Mouse (Mus musculus) testis, adult 2 months (tissue): Measurements from ENCODE around the gene Epn1. TPM values are rescaled to one million over a fixed set of nuclear protein-coding genes. Genes with fewer than 3 reads are reported as not detected.
A peak's percentile ranks its signal among the peaks of the same experiment; 100 is the strongest.

Experiments used
- H3K27ac ChIP-seq: fragments of 200-500 bp; 2 replicates; pipeline ENCODE4 v1.5.1; 2012; ENCODE audit warnings: low read depth, low read length; ENCODE audit not compliant: control insufficient read depth, insufficient read depth
- H3K27me3 ChIP-seq: fragments of 200-500 bp; 2 replicates; pipeline ENCODE4 v1.6.1; 2012; ENCODE audit warnings: mild to moderate bottlenecking, low read length, moderate library complexity; ENCODE audit not compliant: control insufficient read depth, insufficient read depth
- H3K36me3 ChIP-seq: fragments of 200-500 bp; 2 replicates; pipeline ENCODE4 v1.6.1; 2012; ENCODE audit warnings: mild to moderate bottlenecking, low read length; ENCODE audit not compliant: control insufficient read depth, insufficient read depth
- H3K4me1 ChIP-seq: fragments of 200-500 bp; 2 replicates; pipeline ENCODE4 v1.6.1; 2012; ENCODE audit warnings: low read length; ENCODE audit not compliant: control insufficient read depth, insufficient read depth
- H3K4me3 ChIP-seq: fragments of 200-500 bp; 2 replicates; pipeline ENCODE4 v1.5.1; 2012; ENCODE audit warnings: low read depth, mild to moderate bottlenecking, low read length, moderate library complexity, mixed read lengths; ENCODE audit not compliant: control insufficient read depth
- CTCF ChIP-seq: fragments of 200-500 bp; IDR thresholded peaks from 2 replicates; pipeline ENCODE4 v1.5.1; 2012; ENCODE audit warnings: low read depth, mild to moderate bottlenecking, inconsistent platforms, low read length, moderate library complexity; ENCODE audit not compliant: control insufficient read depth, insufficient read depth, insufficient replicate concordance
- POLR2A ChIP-seq: fragments of 200-500 bp; IDR thresholded peaks from 2 replicates; pipeline ENCODE4 v1.6.1; 2012; ENCODE audit warnings: low read depth, mild to moderate bottlenecking, inconsistent platforms, low read length, moderate library complexity; ENCODE audit not compliant: control insufficient read depth
- polyA plus RNA-seq: library from polyadenylated mRNA; depleted of rRNA; stranded (reverse); fragments of >200 nt; gene quantifications from 2 replicates; pipeline ENCODE4 v1.2.3, GENCODE M21; 2012

The Epn1 gene
- polyA plus RNA-seq, 1 experiment: 91.7 TPM

GRCm38 (mm10) chr7:5086921-5087440 lies 6.9 kb downstream of the Epn1 start:
- no peak overlapping the region for H3K27ac ChIP-seq
- H3K4me1 ChIP-seq: peaks cover under 1% of the 10 kb centered on the region
- no peak overlapping the region for H3K4me3 ChIP-seq
- no peaks in the 10 kb centered on the region; the same call in 1 of the 2 replicates for H3K36me3 ChIP-seq
- TF ChIP-seq POLR2A (no peak), CTCF (no peak)
- no peaks in the 10 kb centered on the region for H3K27me3 ChIP-seq

GRCm38 (mm10) chr7:5087886-5088285 lies 7.9 kb downstream of the Epn1 start:
- Histone ChIP-seq H3K36me3 (no peaks in the 10 kb centered on the region; the same call in 1 of the 2 replicates), H3K27ac (no peak overlapping the region), H3K4me1 (peaks cover 3% of the 10 kb centered on the region), H3K27me3 (no peaks in the 10 kb centered on the region), H3K4me3 (no peak overlapping the region)
- TF ChIP-seq CTCF (no peak), POLR2A (no peak)

DNA sequence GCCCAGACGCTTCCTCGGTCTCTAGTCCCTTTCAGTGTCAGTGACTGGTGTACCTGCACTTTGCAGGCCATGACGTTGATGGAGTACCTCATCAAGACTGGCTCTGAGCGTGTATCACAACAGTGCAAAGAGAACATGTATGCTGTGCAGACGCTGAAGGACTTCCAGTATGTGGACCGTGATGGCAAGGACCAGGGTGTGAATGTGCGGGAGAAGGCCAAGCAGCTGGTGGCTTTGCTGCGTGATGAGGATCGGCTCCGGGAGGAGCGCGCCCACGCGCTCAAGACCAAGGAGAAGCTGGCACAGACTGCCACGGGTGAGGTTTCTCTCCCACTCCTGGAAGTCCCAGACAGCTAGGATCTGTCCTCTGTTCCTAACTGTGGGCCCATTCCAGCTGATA lies 9.8 kb downstream of the Epn1 start:
- Histone ChIP-seq H3K4me1 (peaks cover 3% of the 10 kb centered on the region; the same call in 1 of the 2 replicates), H3K27me3 (no peaks in the 10 kb centered on the region), H3K4me3 (peak overlapping the region; percentile 12), H3K36me3 (no peaks in the 10 kb centered on the region; the same call in 1 of the 2 replicates), H3K27ac (no peak overlapping the region)
- TF ChIP-seq POLR2A (no peak), CTCF (no peak)

DNA sequence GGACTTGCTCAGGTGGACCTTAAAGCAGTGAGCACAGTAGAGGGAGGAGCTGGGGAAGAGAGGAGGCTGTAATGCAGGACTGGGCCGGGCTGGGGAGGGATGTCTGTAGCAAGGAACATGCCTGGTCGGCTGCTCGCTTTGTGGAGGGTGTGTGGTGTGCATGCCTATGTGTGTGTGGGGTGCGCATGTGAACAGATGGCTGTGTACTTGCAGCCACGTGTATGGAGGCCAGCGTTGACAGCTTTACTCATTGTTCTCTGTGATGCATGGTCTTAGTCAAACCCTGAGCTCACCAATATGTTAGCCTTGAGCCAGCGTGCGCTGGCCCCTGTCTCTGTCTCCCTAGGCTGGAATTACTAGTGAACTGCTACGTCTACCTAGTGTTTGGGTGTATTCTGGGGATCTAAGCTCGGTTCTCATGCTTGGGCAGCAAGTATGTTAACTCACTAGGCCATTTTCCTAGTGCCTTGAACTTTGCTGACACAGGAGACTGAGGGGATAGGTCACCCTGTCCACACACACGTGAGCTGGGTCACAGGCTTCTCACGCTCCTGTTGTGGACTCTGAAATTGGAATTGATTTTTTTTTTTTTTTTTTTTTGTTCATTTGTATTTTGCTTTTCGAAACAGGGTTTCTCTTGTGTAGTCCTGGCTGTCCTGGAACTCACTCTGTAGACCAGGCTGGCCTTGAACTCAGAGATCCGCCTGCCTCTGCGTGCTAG lies 11.1 kb downstream of the Epn1 start:
- Histone ChIP-seq H3K4me3 (no peak overlapping the region), H3K4me1 (peaks cover 3% of the 10 kb centered on the region; the same call in 1 of the 2 replicates), H3K27ac (no peak overlapping the region), H3K36me3 (no peaks in the 10 kb centered on the region; the same call in 1 of the 2 replicates), H3K27me3 (no peaks in the 10 kb centered on the region)
- TF ChIP-seq CTCF: 0 out of 2 replicates have a peak, but pooled peaks have one; percentile 4
- TF ChIP-seq POLR2A: no peak

DNA sequence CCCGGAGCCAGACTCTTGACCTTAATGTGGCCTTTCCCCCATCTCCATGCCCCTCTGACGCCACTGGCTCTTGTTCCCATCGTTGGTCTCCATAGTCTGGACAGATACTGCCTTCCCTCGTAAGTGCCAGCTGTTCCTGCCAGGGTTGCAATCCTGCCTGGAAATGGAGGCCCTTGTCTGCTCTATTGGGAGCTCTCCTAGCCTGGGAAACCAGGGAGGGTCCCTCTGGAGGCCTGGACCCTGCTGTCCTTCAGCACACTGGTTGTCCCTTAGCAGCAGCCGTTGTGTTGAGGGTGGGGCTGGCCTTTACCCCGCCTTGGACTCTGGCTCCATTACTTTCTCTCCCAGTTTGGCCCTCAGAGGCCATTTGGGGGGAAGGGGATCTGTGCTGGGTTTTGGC lies 12.3 kb downstream of the Epn1 start:
- Histone ChIP-seq H3K27ac (no peak overlapping the region), H3K4me1 (peaks cover 3% of the 10 kb centered on the region; the same call in 1 of the 2 replicates), H3K27me3 (no peaks in the 10 kb centered on the region), H3K4me3 (no peak overlapping the region), H3K36me3 (no peaks in the 10 kb centered on the region; the same call in 1 of the 2 replicates)
- no peak for TF ChIP-seq CTCF
- TF ChIP-seq POLR2A: no peak

DNA sequence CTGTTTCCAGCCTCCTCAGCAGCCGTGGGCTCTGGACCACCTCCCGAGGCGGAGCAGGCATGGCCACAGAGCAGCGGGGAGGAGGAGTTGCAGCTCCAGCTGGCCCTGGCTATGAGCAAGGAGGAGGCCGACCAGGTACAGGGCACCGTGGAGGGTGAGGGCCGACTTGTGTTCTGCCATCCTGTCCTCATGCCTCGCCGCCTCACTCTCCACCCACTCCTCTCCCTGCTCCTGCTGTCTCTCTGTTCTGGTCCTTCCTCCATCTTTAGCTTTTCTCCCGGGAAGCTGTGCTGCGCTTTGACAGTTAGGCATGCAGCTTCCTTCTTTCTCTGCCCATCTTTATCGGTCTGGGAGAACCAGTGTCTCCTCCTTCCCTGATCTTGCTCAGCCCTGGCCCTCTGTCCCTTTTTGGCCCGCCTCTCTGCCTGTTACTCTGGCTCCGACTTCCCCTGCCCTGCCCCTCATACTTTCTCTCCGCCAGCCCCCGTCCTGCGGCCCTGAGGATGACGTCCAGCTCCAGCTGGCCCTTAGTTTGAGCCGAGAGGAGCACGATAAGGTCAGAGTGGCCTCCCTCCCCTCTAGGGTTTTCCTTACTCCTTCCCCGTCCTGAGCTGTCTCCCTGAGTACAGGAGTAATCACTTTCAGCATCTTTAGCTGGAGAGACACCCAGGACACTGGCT lies 12.9 kb downstream of the Epn1 start:
- Histone ChIP-seq H3K27me3 (no peaks in the 10 kb centered on the region), H3K4me1 (peaks cover 3% of the 10 kb centered on the region; the same call in 1 of the 2 replicates), H3K4me3 (no peak overlapping the region), H3K27ac (no peak overlapping the region), H3K36me3 (no peaks in the 10 kb centered on the region; the same call in 1 of the 2 replicates)
- TF ChIP-seq POLR2A (no peak), CTCF (no peak)

- no peaks in the 10 kb centered on the region for H3K4me1 ChIP-seq
Measured at GRCm38 (mm10) chr7:5098769-5099168, 18.7 kb downstream of the Epn1 start.

More at GRCm38 (mm10) chr7:5098769-5099168, 18.7 kb downstream of the Epn1 start:
- no peak for TF ChIP-seq CTCF
- no peak for TF ChIP-seq POLR2A
- H3K27ac ChIP-seq: no peak overlapping the region
- no peaks in the 10 kb centered on the region; the same call in 1 of the 2 replicates for H3K36me3 ChIP-seq
- no peak overlapping the region for H3K4me3 ChIP-seq
- no peaks in the 10 kb centered on the region for H3K27me3 ChIP-seq
